Mouse (Mus musculus): Measurements from ENCODE around the gene Des. TPM values are rescaled to one million over a fixed set of nuclear protein-coding genes. Genes with fewer than 3 reads are reported as not detected.
A peak's percentile ranks its signal among the peaks of the same experiment; 100 is the strongest.

The Des gene
- total and polyA plus RNA-seq, 3 experiments: 7.0 to 7.2 TPM; not detected in 1

DNA sequence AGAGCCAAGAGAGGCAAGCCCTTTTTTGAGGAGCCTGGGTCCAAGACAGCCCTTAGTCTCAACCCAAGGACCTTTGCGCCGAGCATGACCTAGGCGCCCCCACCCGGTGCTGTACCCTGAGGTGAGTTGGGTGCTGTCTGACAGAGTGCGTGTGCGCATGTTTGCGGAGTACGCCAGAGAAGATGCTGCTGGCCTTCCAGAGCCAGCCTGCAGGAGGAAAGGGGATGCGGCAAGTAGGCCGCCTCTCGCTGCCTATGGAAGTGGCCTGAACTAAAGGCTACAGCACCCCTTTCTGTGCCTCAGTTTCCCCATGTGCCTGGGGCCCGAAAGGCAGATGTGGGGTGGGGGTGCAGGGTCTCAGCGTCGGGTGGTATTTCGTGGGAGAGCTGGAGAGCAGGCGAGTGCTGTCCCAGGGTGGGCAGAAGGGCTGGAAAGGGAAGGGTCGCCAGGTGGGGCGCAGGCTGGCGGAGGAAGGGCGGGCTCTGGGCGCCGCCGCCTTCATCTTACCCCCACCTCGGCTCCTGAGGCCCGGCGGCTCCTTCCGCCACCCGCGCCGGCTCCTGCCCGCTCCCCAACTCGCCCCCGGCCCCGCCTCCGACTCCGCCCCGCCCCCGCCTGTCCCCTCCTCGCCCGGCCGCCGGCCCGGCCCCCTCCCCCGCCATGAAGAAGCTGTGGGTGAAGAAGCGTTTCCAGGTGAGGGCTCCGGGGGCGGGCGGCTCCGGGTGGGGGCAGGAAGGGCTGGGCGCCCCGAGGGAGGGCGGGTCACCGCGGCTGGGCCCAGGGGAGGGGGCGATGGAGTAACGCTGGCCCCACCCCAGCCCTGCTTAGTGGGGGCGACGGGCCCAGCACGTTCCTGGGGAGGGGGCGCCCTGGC is 21.6 kb downstream of the Des start:
- peak overlapping the region; percentile 71 for H3K9ac ChIP-seq (ENCODE audit: control insufficient read depth, low read depth, low read length, poor library complexity, severe bottlenecking)
- peak overlapping the region; percentile 25; the same call in 1 of the 2 replicates for H3K27ac ChIP-seq (ENCODE audit: control insufficient read depth, low read depth, low read length)
- peaks cover 5 to 28% of the 10 kb centered on the region in 2 experiments for H3K4me1 ChIP-seq (ENCODE audit: control insufficient read depth in 1 of 2, insufficient read depth in 2 of 2, low read length in 2 of 2)
- H3K9me3 ChIP-seq (replicated peaks; ENCODE audit: insufficient read depth, low read length): no peaks in the 10 kb centered on the region
- no peaks in the 10 kb centered on the region for H3K27me3 ChIP-seq (ENCODE audit: control insufficient read depth in 1 of 2, insufficient read depth in 2 of 2, low read length in 2 of 2)
- TF ChIP-seq GATA1 (IDR thresholded peaks at IDR 0.05; ENCODE audit: low read depth, low read length): no peak
- no peak for TF ChIP-seq TAL1 (IDR thresholded peaks at IDR 0.05; ENCODE audit: low read length)
- TF ChIP-seq SIN3A (IDR thresholded peaks at IDR 0.05; ENCODE audit: low read length): 0 out of 2 replicates have a peak, but pooled peaks have one; percentile 18
- no peak for TF ChIP-seq GABPA (IDR thresholded peaks at IDR 0.05; ENCODE audit: low read depth, low read length)
- TF ChIP-seq MXI1 (IDR thresholded peaks at IDR 0.05; ENCODE audit: low read depth, low read length): peak; percentile 36; the same call in 1 of the 2 replicates
- TF ChIP-seq CTCF (IDR thresholded peaks at IDR 0.05 in 2 of 3, conservative IDR thresholded peaks at IDR 0.05 in 1 of 3; ENCODE audit: control insufficient read depth in 1 of 3, insufficient read depth in 1 of 3, low read depth in 2 of 3, low read length in 3 of 3, poor library complexity in 1 of 3, severe bottlenecking in 1 of 3): 0 out of 6 replicates have a peak, but pooled peaks of 2 of the 3 experiments have one; percentile 3 to 8
- peak; percentile 51 to 61; a peak in 2 of 4 replicates for TF ChIP-seq POLR2A (IDR thresholded peaks at IDR 0.05; ENCODE audit: control insufficient read depth in 1 of 2, insufficient read depth in 1 of 2, low read depth in 1 of 2, low read length in 2 of 2, poor library complexity in 1 of 2)
- no peak for TF ChIP-seq TBP (IDR thresholded peaks at IDR 0.05; ENCODE audit: low read depth, low read length)
- peak; percentile 35; the same call in 1 of the 2 replicates for TF ChIP-seq NELFE (IDR thresholded peaks at IDR 0.05; ENCODE audit: low read depth, low read length)
- peak; percentile 52 for TF ChIP-seq NRF1 (IDR thresholded peaks at IDR 0.05; ENCODE audit: insufficient read depth, low read depth, low read length, poor library complexity, severe bottlenecking)
- no peak for TF ChIP-seq ZC3H11A (IDR thresholded peaks at IDR 0.05; ENCODE audit: low read depth, low read length)
- TF ChIP-seq USF2 (IDR thresholded peaks at IDR 0.05; ENCODE audit: borderline replicate concordance in 1 of 2, insufficient read depth in 1 of 2, low read depth in 1 of 2, low read length in 2 of 2): no peak
- TF ChIP-seq SMC3 (IDR thresholded peaks at IDR 0.05; ENCODE audit: low read depth, low read length): no peak
- TF ChIP-seq MYC (IDR thresholded peaks at IDR 0.05; ENCODE audit: low read depth, low read length): no peak
- 0 out of 2 replicates have a peak, but pooled peaks have one; percentile 4 for TF ChIP-seq TCF12 (IDR thresholded peaks at IDR 0.05; ENCODE audit: low read depth, low read length)
- no peak for TF ChIP-seq E2F4 (IDR thresholded peaks at IDR 0.05; ENCODE audit: borderline replicate concordance, low read depth, low read length)
- no peak for TF ChIP-seq ETS1 (IDR thresholded peaks at IDR 0.05; ENCODE audit: low read depth, low read length)
- no peak for TF ChIP-seq BHLHE40 (IDR thresholded peaks at IDR 0.05; ENCODE audit: borderline replicate concordance, low read depth, low read length)
- no peak for TF ChIP-seq MYB (IDR thresholded peaks at IDR 0.05; ENCODE audit: low read depth, low read length)
- peak; percentile 67 for DNase-seq (ENCODE audit: low read depth, low spot score)
- peaks cover 0 to 13% of the 10 kb centered on the region in 2 experiments; a peak in 2 of 4 replicates for H3K36me3 ChIP-seq (ENCODE audit: control insufficient read depth in 1 of 2, insufficient read depth in 2 of 2, low read length in 2 of 2)
- H3K79me2 ChIP-seq (ENCODE audit: control insufficient read depth, insufficient read depth, low read length, poor library complexity): no peaks in the 10 kb centered on the region; the same call in 1 of the 2 replicates
- peak overlapping the region; percentile 71 to 96 for H3K4me3 ChIP-seq (ENCODE audit: control insufficient read depth in 1 of 2, insufficient read depth in 1 of 2, low read depth in 2 of 2, low read length in 2 of 2)
